Mouse (Mus musculus) hindbrain, embryonic 12.5 days (tissue): ENCODE measurements at regions not wholly inside any gene's neighbourhood (a gene's known extent, or its start where the extent isn't known, plus 50 kb on each side); places are given as distances from the start of the nearest gene placed in this dataset.

Experiments
- ATAC-seq: fragments of 200-750 bp; cut with Nextera tagmentation; 2 replicates; pipeline ENCODE4 v1.8.0; 2017; ENCODE audit warnings: moderate TSS enrichment; ENCODE audit not compliant: low FRiP score
- H3K27ac ChIP-seq: fragments of 300-500 bp; sonication (generic); 2 replicates; pipeline ENCODE4 v1.5.1; 2016; ENCODE audit warnings: mild to moderate bottlenecking
- H3K27me3 ChIP-seq: fragments of 300-500 bp; sonication (generic); 2 replicates; pipeline ENCODE4 v1.6.1; 2016; ENCODE audit warnings: mild to moderate bottlenecking
- H3K36me3 ChIP-seq: fragments of 300-500 bp; sonication (generic); 2 replicates; pipeline ENCODE4 v1.6.1; 2016; ENCODE audit warnings: mild to moderate bottlenecking
- H3K4me1 ChIP-seq: fragments of 300-500 bp; sonication (generic); 2 replicates; pipeline ENCODE4 v1.6.1; 2016
- H3K4me2 ChIP-seq: fragments of 300-500 bp; sonication (generic); replicated peaks from 2 replicates; pipeline ENCODE4 v1.6.1; 2016; ENCODE audit warnings: mild to moderate bottlenecking
- H3K4me3 ChIP-seq: fragments of 300-500 bp; sonication (generic); 2 replicates; pipeline ENCODE4 v1.5.1; 2016; ENCODE audit warnings: mild to moderate bottlenecking
- H3K9ac ChIP-seq: fragments of 300-500 bp; sonication (generic); 2 replicates; pipeline ENCODE4 v1.6.1; 2016; ENCODE audit warnings: mild to moderate bottlenecking, moderate library complexity
- H3K9me3 ChIP-seq: fragments of 300-500 bp; sonication (generic); replicated peaks from 2 replicates; pipeline ENCODE4 v1.6.1; 2016; ENCODE audit warnings: mild to moderate bottlenecking
- WGBS: fragments of 180-500 bp; shearing (Covaris S2); methylation state at CpG from one replicate; pipeline ENCODE4 v1.1.7; 2016; 5-methylcytosine and 5-hydroxymethylcytosine counted together

DNA sequence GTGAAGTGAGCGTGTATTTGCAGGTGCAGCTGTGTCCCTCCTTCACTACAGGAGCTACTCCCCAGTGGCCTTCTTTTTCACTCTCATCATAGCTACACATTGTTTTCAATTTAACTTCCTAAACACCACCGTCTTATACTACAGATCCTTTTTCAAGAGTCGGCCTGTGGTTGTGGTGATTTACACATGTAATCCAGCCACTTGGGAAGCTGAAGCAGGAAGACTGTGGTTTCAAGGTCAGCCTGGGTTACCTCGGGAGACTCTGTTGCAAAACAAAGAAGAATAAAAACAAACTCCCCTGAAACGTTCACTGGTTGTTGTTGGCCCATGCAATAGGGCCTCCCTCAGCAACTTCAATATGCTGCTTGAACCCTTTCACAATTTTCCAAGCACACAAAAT lies 153.8 kb upstream of the Kcnh8 start:
- H3K9me3 ChIP-seq = no peaks in the 10 kb centered on the region
- H3K36me3 ChIP-seq = no peaks in the 10 kb centered on the region
- no peaks in the 10 kb centered on the region for H3K27me3 ChIP-seq
- H3K27ac ChIP-seq = no peak overlapping the region
- H3K4me3 ChIP-seq = no peak overlapping the region
- no peak for ATAC-seq
- H3K9ac ChIP-seq = no peak overlapping the region
- 65% methylated on average over 5 of the region's 5 CpGs for WGBS
- H3K4me1 ChIP-seq = no peaks in the 10 kb centered on the region
- H3K4me2 ChIP-seq = no peak overlapping the region

DNA sequence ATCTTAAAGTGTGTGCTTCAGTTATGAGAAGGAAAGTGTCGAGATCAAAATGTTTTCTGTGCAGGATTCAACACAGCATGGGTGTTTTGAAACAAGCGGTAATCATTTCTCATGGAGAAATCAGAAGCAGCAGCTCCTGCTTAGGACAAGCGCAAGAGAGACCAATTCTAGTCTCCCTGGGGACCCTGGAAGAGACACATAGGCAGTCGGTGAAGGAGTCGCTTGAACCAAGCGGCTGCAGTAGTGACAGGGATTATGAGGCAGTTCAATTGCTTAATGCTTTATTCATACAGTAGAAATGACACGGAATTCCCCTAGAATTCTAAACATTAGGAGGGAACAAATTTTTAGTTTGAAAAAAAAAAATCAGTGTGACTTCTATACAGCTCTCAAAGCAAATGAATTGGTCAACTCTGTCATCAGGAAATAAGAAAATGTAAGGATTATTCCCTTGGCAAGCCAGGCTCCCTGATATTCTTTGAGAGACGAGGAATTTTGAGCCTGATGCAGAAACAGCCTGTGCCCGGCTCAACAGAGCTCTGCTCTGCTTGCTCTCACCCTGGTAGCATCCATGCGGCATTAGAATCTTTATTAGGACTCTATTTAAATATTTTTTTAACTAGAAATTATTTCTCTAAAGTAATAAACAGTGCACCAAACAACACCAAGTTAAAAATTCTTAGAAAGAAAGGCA lies 143.1 kb upstream of the Kcnh8 start:
- no peak overlapping the region for H3K9ac ChIP-seq
- H3K27ac ChIP-seq = no peak overlapping the region
- H3K4me1 ChIP-seq = peaks cover 8% of the 10 kb centered on the region
- H3K36me3 ChIP-seq = no peaks in the 10 kb centered on the region
- no peaks in the 10 kb centered on the region for H3K9me3 ChIP-seq
- H3K27me3 ChIP-seq = no peaks in the 10 kb centered on the region
- H3K4me3 ChIP-seq = no peak overlapping the region
- peak; percentile 66; the same call in 1 of the 2 replicates for ATAC-seq
- 41% methylated on average over 10 of the region's 10 CpGs for WGBS
- peak overlapping the region; percentile 26; the same call in 1 of the 2 replicates for H3K4me2 ChIP-seq

DNA sequence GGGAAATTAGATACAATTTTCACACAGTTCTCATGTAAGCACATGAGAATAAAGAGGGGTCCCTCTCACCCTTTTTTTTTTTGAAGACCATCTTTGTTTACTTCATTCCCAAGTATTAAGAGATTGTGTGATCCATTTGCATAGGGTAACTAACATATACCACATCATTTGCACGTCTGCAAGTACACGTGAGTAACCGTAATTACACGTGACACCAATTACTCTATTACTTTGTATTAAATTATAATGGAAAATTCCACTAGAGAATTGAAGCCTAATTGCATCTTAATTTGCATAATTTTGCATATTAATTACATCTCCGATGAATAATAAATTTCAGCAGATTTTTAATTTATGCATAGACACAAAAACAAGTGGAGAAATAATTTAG lies 142.5 kb upstream of the Kcnh8 start:
- ATAC-seq = no peak
- Histone ChIP-seq H3K27ac (no peak overlapping the region), H3K4me2 (no peak overlapping the region), H3K4me3 (no peak overlapping the region), H3K4me1 (peaks cover 8% of the 10 kb centered on the region), H3K27me3 (no peaks in the 10 kb centered on the region), H3K36me3 (no peaks in the 10 kb centered on the region), H3K9me3 (no peaks in the 10 kb centered on the region), H3K9ac (no peak overlapping the region)
- 72% methylated on average over 5 of the region's 5 CpGs for WGBS

DNA sequence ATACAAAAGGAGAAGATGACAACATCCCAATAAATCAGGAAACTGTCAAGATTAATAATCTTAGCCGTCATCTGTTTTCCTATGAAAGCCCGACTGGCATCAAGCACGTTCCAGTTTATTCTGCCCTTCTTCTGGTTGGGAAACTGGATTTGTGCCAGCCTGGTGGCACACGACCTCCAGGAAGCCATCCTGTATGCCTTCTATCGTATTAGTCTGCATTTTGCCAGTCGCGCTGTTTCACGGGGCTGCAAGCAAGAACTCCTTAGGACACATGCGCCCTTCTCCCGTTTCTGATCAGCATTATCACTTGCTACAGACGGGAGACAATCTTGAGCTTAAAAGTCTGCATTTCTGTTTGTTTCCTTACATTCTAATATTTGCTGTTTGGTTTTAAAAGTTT lies 141.2 kb upstream of the Kcnh8 start:
- Histone ChIP-seq H3K4me3 (no peak overlapping the region), H3K27me3 (no peaks in the 10 kb centered on the region), H3K27ac (no peak overlapping the region), H3K9me3 (no peaks in the 10 kb centered on the region), H3K4me2 (no peak overlapping the region), H3K9ac (no peak overlapping the region), H3K4me1 (peaks cover 8% of the 10 kb centered on the region), H3K36me3 (no peaks in the 10 kb centered on the region)
- ATAC-seq = no peak; the same call in 1 of the 2 replicates
- 64% methylated on average over 11 of the region's 11 CpGs for WGBS

DNA sequence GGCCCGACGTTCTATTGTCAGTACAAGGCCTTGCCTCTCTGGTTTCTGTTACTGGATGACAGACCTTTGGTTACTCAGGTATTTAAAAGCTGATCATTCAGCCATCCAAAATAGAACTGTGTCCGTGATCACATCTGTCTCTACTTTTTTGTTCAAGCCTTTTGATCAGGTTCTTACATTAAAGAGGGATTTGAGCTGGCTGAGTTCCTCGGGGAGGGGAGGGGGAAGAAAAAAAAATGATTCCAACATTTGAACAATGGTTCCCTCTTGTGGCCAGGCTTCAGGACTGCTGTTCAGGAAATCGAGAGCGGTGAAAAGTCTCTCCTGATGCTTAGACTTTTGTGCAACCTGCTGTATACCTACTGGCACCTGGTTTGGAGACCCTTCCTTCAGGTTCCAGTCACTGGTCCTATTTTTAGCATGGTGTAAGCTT lies 140.8 kb upstream of the Kcnh8 start:
- H3K4me2 ChIP-seq = no peak overlapping the region
- no peaks in the 10 kb centered on the region for H3K27me3 ChIP-seq

DNA sequence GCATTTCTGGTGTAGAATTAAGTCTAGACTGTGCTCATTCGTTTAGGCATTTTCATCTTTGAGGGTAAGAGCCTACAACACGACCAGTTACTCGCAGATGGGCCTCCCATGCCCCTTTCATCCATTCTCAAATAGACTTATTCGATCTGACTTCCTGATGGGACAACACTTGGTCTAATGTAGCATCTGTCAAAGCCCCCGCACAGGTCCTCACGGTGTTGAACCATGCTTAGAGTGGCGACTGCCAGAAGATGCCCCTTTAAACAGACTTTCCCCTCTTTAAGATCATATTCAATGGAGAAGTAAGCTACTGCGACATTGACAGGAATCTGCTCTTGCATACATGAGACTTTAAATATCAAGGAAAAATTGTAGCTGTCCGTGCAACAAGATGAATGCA lies 140.1 kb upstream of the Kcnh8 start:
- Histone ChIP-seq H3K4me2 (no peak overlapping the region), H3K4me3 (no peak overlapping the region), H3K9me3 (no peaks in the 10 kb centered on the region), H3K9ac (no peak overlapping the region), H3K36me3 (no peaks in the 10 kb centered on the region), H3K27me3 (no peaks in the 10 kb centered on the region), H3K4me1 (peaks cover 8% of the 10 kb centered on the region), H3K27ac (no peak overlapping the region)
- no peak for ATAC-seq
- WGBS = 74% methylated on average over 9 of the region's 9 CpGs

More for the DNA sequence above, 140.8 kb upstream of the Kcnh8 start:
- peaks cover 8% of the 10 kb centered on the region for H3K4me1 ChIP-seq
- H3K4me3 ChIP-seq = no peak overlapping the region
- ATAC-seq = peak; percentile 33
- H3K9me3 ChIP-seq = no peaks in the 10 kb centered on the region
- no peaks in the 10 kb centered on the region for H3K36me3 ChIP-seq
- 33% methylated on average over 6 of the region's 6 CpGs for WGBS
- no peak overlapping the region for H3K9ac ChIP-seq
- H3K27ac ChIP-seq = no peak overlapping the region

DNA sequence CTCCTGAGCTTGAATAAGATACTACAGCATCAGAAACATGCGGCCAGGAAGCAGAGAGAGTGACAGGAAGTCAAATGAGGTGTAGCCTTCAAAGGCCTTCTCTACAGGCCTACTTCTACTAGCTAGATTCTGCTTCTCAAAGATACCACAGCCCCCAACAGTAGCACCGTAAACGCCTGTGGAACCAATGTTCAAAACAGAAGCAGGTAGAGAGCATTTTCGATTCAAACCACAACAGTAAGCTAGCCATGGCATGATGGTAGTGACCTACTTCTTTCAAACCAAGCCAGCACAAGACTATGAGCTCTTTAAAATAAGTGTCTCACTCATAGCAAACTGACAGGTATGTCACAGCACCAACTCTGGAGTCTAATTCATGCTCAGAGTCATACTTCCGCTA lies 134.0 kb upstream of the Kcnh8 start:
- Histone ChIP-seq H3K9ac (no peak overlapping the region), H3K27ac (no peak overlapping the region), H3K27me3 (no peaks in the 10 kb centered on the region), H3K4me2 (no peak overlapping the region), H3K9me3 (no peaks in the 10 kb centered on the region), H3K36me3 (no peaks in the 10 kb centered on the region), H3K4me1 (no peaks in the 10 kb centered on the region), H3K4me3 (no peak overlapping the region)
- no peak for ATAC-seq
- WGBS = 94% methylated on average over 5 of the region's 5 CpGs

DNA sequence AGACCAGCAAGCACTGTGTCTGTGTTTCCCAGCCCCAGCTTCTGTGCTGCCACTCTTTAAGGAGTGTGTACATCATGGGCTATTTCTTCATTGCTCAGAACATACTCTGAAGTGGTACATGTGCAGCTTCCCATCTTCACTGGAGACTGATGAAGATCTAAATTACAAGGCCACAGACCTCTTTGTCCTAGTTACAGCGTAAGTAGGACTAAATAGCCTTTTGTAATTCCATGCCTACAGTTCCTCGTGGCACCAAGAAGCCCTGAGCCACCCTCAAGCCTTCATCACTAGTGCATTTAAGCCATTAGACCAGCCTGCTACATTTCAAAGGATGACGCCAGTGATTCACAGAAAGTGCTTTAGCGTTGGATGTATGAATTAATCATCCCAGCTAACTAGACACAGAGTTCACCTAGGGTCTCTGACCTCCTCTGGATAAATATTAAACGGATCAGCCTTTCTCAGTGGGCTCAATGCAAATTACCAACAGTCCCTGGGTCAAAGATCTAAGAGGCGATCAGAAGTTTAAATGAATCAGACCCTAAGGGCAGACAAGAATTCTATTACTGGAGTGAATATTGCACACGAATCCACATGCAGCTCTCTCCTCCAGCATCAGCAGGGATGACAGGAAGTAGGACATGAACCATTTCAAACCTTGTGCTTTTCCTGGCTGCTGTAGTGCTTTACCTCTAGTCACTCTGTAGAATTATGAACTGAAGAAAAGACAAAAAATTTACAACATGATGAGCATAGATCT lies 123.0 kb upstream of the Kcnh8 start:
- H3K9me3 ChIP-seq = no peaks in the 10 kb centered on the region
- H3K4me1 ChIP-seq = 0 out of 2 replicates have a peak, but pooled peaks cover 3% of the 10 kb centered on the region
- H3K27me3 ChIP-seq = no peaks in the 10 kb centered on the region
- no peak overlapping the region for H3K9ac ChIP-seq
- H3K4me2 ChIP-seq = no peak overlapping the region
- ATAC-seq = peak; percentile 46; the same call in 1 of the 2 replicates
- no peak overlapping the region for H3K27ac ChIP-seq
- no peak overlapping the region for H3K4me3 ChIP-seq
- WGBS = 36% methylated on average over 7 of the region's 7 CpGs
- H3K36me3 ChIP-seq = no peaks in the 10 kb centered on the region

DNA sequence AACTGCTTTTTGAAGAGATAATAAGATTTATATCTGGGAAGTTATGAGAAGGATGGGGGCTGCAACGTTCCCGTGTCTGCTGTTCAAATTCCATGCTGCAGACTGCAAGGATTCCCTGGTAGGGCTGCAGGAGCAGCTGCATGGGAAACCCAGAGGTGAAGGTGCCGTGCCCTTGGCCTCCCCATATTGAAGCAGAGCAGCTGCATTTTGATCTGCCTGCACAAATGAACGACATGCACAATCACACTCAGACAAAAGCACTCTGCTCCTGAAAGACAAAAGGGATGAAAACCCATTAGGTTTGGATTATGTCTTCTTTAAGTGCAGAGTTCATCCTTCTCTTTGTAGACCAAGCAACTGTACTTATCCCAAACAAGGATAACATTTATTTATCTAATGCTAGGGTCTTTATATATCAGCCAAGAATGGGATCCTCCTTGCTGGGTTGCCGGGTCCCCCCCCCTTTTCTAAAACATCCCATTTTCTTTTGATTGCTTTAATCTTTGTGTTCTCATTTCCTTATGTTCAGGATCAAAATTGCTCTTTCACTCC lies 122.3 kb upstream of the Kcnh8 start:
- WGBS = 34% methylated on average over 5 of the region's 5 CpGs
- Histone ChIP-seq H3K4me2 (no peak overlapping the region), H3K27me3 (no peaks in the 10 kb centered on the region), H3K36me3 (no peaks in the 10 kb centered on the region), H3K9me3 (no peaks in the 10 kb centered on the region), H3K9ac (no peak overlapping the region), H3K4me3 (no peak overlapping the region), H3K27ac (no peak overlapping the region), H3K4me1 (0 out of 2 replicates have a peak, but pooled peaks cover 3% of the 10 kb centered on the region)
- no peak; the same call in 1 of the 2 replicates for ATAC-seq

DNA sequence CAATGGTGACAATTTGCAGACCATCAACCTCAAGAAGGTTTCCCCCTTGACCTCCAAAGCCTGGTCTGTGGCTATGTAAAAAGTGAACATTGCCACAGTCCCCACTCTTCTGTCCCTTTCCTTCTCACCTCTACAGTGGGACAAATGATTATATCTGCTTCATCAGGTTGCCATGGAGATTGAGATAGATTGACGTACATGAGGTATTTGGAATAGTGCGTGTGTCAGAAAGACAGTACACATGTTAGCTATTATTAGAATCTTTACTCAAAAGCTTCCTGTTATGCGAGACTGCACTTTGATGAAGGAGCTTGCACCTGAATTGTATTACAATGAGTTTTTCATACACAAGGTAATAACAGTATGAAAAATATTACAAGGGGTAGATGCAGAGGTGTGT lies 95.7 kb upstream of the Kcnh8 start:
- no peaks in the 10 kb centered on the region for H3K4me1 ChIP-seq
- no peaks in the 10 kb centered on the region for H3K9me3 ChIP-seq
- no peak for ATAC-seq
- H3K9ac ChIP-seq = no peak overlapping the region
- H3K36me3 ChIP-seq = no peaks in the 10 kb centered on the region
- no peak overlapping the region for H3K27ac ChIP-seq
- 93% methylated on average over 3 of the region's 3 CpGs for WGBS
- H3K27me3 ChIP-seq = no peaks in the 10 kb centered on the region
- no peak overlapping the region for H3K4me3 ChIP-seq
- no peak overlapping the region for H3K4me2 ChIP-seq

DNA sequence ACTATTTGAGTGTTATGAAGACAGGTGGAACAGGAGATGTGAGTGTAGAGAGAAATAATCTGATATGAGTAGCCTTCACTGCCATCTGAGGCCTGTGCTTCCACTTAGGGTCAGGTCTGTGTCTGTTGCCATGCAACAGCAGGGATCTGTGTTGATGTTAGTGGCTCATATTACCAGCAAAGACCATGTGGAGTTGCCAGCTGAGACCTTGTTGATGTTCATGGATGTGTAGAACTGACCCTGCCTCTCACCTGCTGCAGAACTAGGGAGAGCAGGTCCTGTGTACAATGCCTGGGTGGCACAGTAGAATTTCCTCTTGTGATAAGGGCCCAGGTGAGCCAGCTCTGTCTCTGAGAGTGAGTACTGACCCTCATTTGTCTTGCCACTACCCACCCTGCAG lies 72.2 kb upstream of the Kcnh8 start:
- H3K4me1 ChIP-seq = no peaks in the 10 kb centered on the region
- ATAC-seq = no peak
- no peak overlapping the region for H3K4me3 ChIP-seq

More for the DNA sequence above, 72.2 kb upstream of the Kcnh8 start:
- Histone ChIP-seq H3K36me3 (no peaks in the 10 kb centered on the region), H3K27ac (no peak overlapping the region), H3K4me2 (no peak overlapping the region), H3K27me3 (no peaks in the 10 kb centered on the region), H3K9ac (no peak overlapping the region), H3K9me3 (no peaks in the 10 kb centered on the region)
